Mouse (Mus musculus) small intestine, adult 2 months (tissue): ENCODE measurements around the gene Hist2h3b.

Source experiments
- CTCF ChIP-seq: fragments of 200-500 bp; IDR thresholded peaks from 2 replicates; pipeline ENCODE4 v1.5.1; 2012; ENCODE audit warnings: low read depth, mild to moderate bottlenecking, control low read depth, inconsistent platforms, low read length, moderate library complexity, mixed read lengths; ENCODE audit not compliant: insufficient replicate concordance, insufficient read length; ENCODE audit errors: extremely low read depth
- POLR2A ChIP-seq: fragments of 200-500 bp; IDR thresholded peaks from 2 replicates; pipeline ENCODE4 v1.6.1; 2012; ENCODE audit warnings: low read depth, mild to moderate bottlenecking, control low read depth, inconsistent platforms, low read length, moderate library complexity

DNA sequence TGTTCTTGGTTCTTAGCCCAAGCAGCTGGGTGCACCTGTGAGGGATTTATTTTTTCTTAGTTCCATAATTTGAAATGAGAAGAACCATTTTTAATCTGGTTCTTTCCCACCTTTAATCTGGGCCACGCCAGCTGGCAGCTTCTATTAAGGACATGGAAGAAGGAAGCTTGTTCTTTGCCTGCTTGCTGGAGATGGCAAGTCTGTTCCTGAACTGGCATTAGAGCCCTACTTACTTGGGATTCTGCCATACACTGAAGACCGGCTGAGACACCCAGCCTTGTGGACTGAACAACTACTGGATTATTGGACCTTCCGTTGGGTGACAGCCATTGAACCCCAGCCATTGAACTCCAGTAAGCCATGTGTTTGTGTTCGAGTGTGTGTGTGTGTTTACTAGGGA, 45.7 kb upstream of the Hist2h3b start:
- TF ChIP-seq CTCF (no peak), POLR2A (no peak)
